Mouse (Mus musculus) cerebellum, postnatal 36 days (tissue): Measurements from ENCODE around the gene Vmn1r228.

Experiments
- DNase-seq, 2 experiments: peaks; one replicate each; pipeline ENCODE4 v3.0.0; 2021 to 2022; ENCODE audit warnings: mixed read lengths in 2 of 2

The Vmn1r228 gene

GRCm38 (mm10) chr17:20786057-20786456 lies at the start of gene Vmn1r228:
TSS of gene Vmn1r228 (minus strand) at chr17:20786157.
- DNase-seq, result no peak

GRCm38 (mm10) chr17:20811255-20811654 lies 25.3 kb upstream of the Vmn1r228 start, which contains the start of gene Vmn1r229:
TSS of gene Vmn1r229 (plus strand) at chr17:20811555.
- DNase-seq, result no peak

GRCm38 (mm10) chr17:20729543-20729942 lies 56.4 kb downstream of the Vmn1r228 start, which contains the start of gene Vmn1r227:
TSS of gene Vmn1r227 (plus strand) at chr17:20729843.
- DNase-seq, result no peak
